Comparison of ENCODE assay signal across 25 mouse cellular contexts in genomic region chr9:118285481-118285880, GRCm38 (mm10).
A peak's percentile ranks its signal among the peaks of the same experiment; 100 is the strongest.
DNase-seq lines count a peak whose midpoint lies in the region; TF ChIP-seq lines count a peak whose summit lies in the region.
"Had no signal": no experiment of that assay in that cellular context is flagged by ENCODE, and none has a peak within 500 bp of the region (broad histone marks: within the 10 kb centered on the region; RNA-seq: fewer than 3 reads in every experiment).

No protein-coding gene starts in this region.

- no peaks in the 10 kb centered on the region for H3K36me3 ChIP-seq in thymus, adult 2 months (ENCODE audit: control insufficient read depth, insufficient read depth, low read length)
- H3K36me3 ChIP-seq in ES-E14 (ENCODE audit: control insufficient read depth, insufficient read depth, low read length, poor library complexity, severe bottlenecking), result no peaks in the 10 kb centered on the region
- no peaks in the 10 kb centered on the region for H3K36me3 ChIP-seq in midbrain, embryonic 10.5 days
- H3K36me3 ChIP-seq: embryonic facial prominence, embryonic 10.5 days; embryonic facial prominence, embryonic 15.5 days; forebrain, embryonic 12.5 days; limb, embryonic 12.5 days; liver, embryonic 15.5 days; neural tube, embryonic 12.5 days had no signal

- no peaks in the 10 kb centered on the region for H3K9me3 ChIP-seq in ES-E14 (ENCODE audit: control insufficient read depth, insufficient read depth, low read depth, low read length)
- no peaks in the 10 kb centered on the region for H3K9me3 ChIP-seq in midbrain, embryonic 10.5 days (replicated peaks)
- H3K9me3 ChIP-seq: embryonic facial prominence, embryonic 10.5 days; embryonic facial prominence, embryonic 15.5 days; forebrain, embryonic 12.5 days; limb, embryonic 12.5 days; liver, embryonic 15.5 days; neural tube, embryonic 12.5 days had no signal

- no peak overlapping the region for H3K4me3 ChIP-seq in thymus, adult 2 months (ENCODE audit: control insufficient read depth, insufficient read depth, low read length)
- H3K4me3 ChIP-seq in ES-E14 (ENCODE audit: insufficient read depth in 1 of 2, low read depth in 1 of 2, low read length in 2 of 2, poor library complexity in 1 of 2, severe bottlenecking in 1 of 2), result no peak overlapping the region
- no peak overlapping the region for H3K4me3 ChIP-seq in midbrain, embryonic 10.5 days
- H3K4me3 ChIP-seq: embryonic facial prominence, embryonic 10.5 days; embryonic facial prominence, embryonic 15.5 days; forebrain, embryonic 12.5 days; limb, embryonic 12.5 days; liver, embryonic 15.5 days; neural tube, embryonic 12.5 days had no signal

- WGBS in thymus, adult 2 months, result 78% methylated on average over 3 of the region's 3 CpGs
- WGBS in midbrain, embryonic 10.5 days, result 84% methylated on average over 3 of the region's 3 CpGs

- no peak overlapping the region for H3K27ac ChIP-seq in thymus, adult 2 months (ENCODE audit: control insufficient read depth, insufficient read depth, low read length)
- no peak overlapping the region for H3K27ac ChIP-seq in ES-E14 (ENCODE audit: insufficient read depth, low read depth, low read length, poor library complexity, severe bottlenecking)
- no peak overlapping the region for H3K27ac ChIP-seq in midbrain, embryonic 10.5 days (replicated peaks)
- H3K27ac ChIP-seq: embryonic facial prominence, embryonic 10.5 days; embryonic facial prominence, embryonic 15.5 days; forebrain, embryonic 12.5 days; limb, embryonic 12.5 days; liver, embryonic 15.5 days; neural tube, embryonic 12.5 days had no signal

- no peak for TF ChIP-seq POLR2A in thymus, adult 2 months (IDR thresholded peaks at IDR 0.05; ENCODE audit: control insufficient read depth, extremely low read depth, insufficient read depth, low read length, poor library complexity)

- H3K27me3 ChIP-seq in thymus, adult 2 months (ENCODE audit: control insufficient read depth, insufficient read depth, low read length), result no peaks in the 10 kb centered on the region
- H3K27me3 ChIP-seq in midbrain, embryonic 10.5 days (ENCODE audit: low read depth, poor library complexity, severe bottlenecking), result no peaks in the 10 kb centered on the region
- H3K27me3 ChIP-seq: embryonic facial prominence, embryonic 15.5 days; forebrain, embryonic 12.5 days; limb, embryonic 12.5 days; liver, embryonic 15.5 days; neural tube, embryonic 12.5 days had no signal

- H3K9ac ChIP-seq in ES-E14 (ENCODE audit: insufficient read depth, low read depth, low read length, poor library complexity, severe bottlenecking), result no peak overlapping the region
- H3K9ac ChIP-seq: embryonic facial prominence, embryonic 15.5 days; forebrain, embryonic 12.5 days; forebrain, postnatal 0 days; limb, embryonic 12.5 days; liver, embryonic 15.5 days; lung, embryonic 14.5 days; neural tube, embryonic 12.5 days had no signal

- peak; percentile 4 for DNase-seq in thymus, postnatal 14 days
- no peak for DNase-seq in thymus, adult 2 months
- DNase-seq in ES-E14 (ENCODE audit: low read depth, low spot score), result peak; percentile 20
- peak; percentile 50 for DNase-seq in induced T-regulatory cell, adult 2 months (ENCODE audit: low read depth)
- DNase-seq in right cerebral cortex, adult 2 months (ENCODE audit: low spot score in 2 of 2), result no peak
- no peak for DNase-seq in midbrain, embryonic 10.5 days (ENCODE audit: low spot score)
- DNase-seq in c-Kit-positive CD71-positive TER-119-positive erythroid progenitor cells, embryonic 14.5 days (ENCODE audit: low spot score), result no peak
- DNase-seq: adrenal gland, postnatal 25 days; cerebellum, adult 8-10 months; cerebellum, postnatal 25 days; forebrain, postnatal 0 days; gastrocnemius, postnatal 10 days; kidney, adult 9 months; kidney, postnatal 10 days; layer of hippocampus, adult 9-11 months; lung, embryonic 14.5 days; lung, postnatal 14 days; right cerebral cortex, adult 18-20 months; thymus, postnatal 36 days had no signal

- no peaks in the 10 kb centered on the region for H3K4me1 ChIP-seq in thymus, adult 2 months (replicated peaks; ENCODE audit: control insufficient read depth, insufficient read depth, low read length)
- H3K4me1 ChIP-seq in ES-E14 (ENCODE audit: control insufficient read depth in 2 of 2, insufficient read depth in 2 of 2, low read length in 2 of 2, poor library complexity in 1 of 2), result 0 out of 4 replicates have a peak, but pooled peaks cover 0 to 3% of the 10 kb centered on the region in 2 experiments
- H3K4me1 ChIP-seq in midbrain, embryonic 10.5 days, result 0 out of 2 replicates have a peak, but pooled peaks cover 5% of the 10 kb centered on the region
- H3K4me1 ChIP-seq: embryonic facial prominence, embryonic 10.5 days; embryonic facial prominence, embryonic 15.5 days; limb, embryonic 12.5 days; liver, embryonic 15.5 days; neural tube, embryonic 12.5 days had no signal

- TF ChIP-seq CTCF in thymus, adult 2 months (IDR thresholded peaks at IDR 0.05; ENCODE audit: borderline replicate concordance, control insufficient read depth, extremely low read depth, insufficient read depth, low read length, poor library complexity), result no peak

- in situ Hi-C loops in ES-E14 (cut with MboI; ENCODE audit: low sequenced_read_pairs in 2 of 2, unreplicated experiment in 2 of 2), result no loop called here

TF ChIP-seq in ES-E14, 5 proteins besides CTCF, POLR2A, EP300 and RAD21:
- TF ChIP-seq CHD2 (IDR thresholded peaks at IDR 0.05; ENCODE audit: low read depth, low read length) (no peak), ZNF384 (IDR thresholded peaks at IDR 0.05; ENCODE audit: low read depth, low read length) (no peak), MAFK (IDR thresholded peaks at IDR 0.05; ENCODE audit: insufficient read depth, low read depth, low read length) (no peak)

Comparison
In these comparisons a context has a peak if more than half of its experiments do, and no peak if none do; other contexts are left out.
1. DNase-seq: peak in thymus, postnatal 14 days (single experiment), ES-E14 (single experiment) and induced T-regulatory cell, adult 2 months (single experiment); none in thymus, adult 2 months (single experiment), right cerebral cortex, adult 2 months (0 of 2), midbrain, embryonic 10.5 days (single experiment) and c-Kit-positive CD71-positive TER-119-positive erythroid progenitor cells, embryonic 14.5 days (single experiment).